Comparison of ENCODE assay signal across 19 mouse cellular contexts in the genomic region with DNA sequence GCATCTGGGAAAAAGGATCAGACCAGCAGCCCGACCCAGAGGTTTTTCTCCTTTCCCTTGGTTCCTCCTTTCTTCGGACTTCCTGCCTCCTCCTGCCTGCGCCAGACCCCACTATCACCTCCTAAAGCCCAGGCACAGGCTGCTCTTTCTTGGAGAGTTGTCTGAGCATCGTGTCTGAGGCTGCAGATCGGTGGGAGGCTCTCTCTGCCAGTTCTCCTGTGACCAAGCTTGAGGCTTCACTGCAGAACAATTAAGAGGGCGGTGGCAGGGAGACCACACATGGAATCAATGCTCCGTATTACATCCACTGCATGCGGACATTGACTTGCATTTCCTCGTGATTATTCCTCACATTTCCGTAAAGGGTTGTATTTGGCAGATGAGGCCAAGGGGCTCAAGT. TPM values are rescaled to one million over a fixed set of nuclear protein-coding genes. Genes with fewer than 3 reads are reported as not detected.
DNase-seq lines count a peak whose midpoint lies in the region; ATAC-seq lines count a peak whose summit lies in the region.
"Had no signal": no experiment of that assay in that cellular context is flagged by ENCODE, and none has a peak within 500 bp of the region (broad histone marks: within the 10 kb centered on the region; RNA-seq: fewer than 3 reads in every experiment).

No protein-coding gene starts in this region.

- H3K36me3 ChIP-seq in embryonic facial prominence, embryonic 13.5 days = no peaks in the 10 kb centered on the region
- no peaks in the 10 kb centered on the region for H3K36me3 ChIP-seq in hindbrain, embryonic 12.5 days
- H3K36me3 ChIP-seq in midbrain, embryonic 13.5 days = no peaks in the 10 kb centered on the region
- H3K36me3 ChIP-seq: heart, embryonic 10.5 days; limb, embryonic 15.5 days had no signal

- no peak overlapping the region for H3K27ac ChIP-seq in embryonic facial prominence, embryonic 13.5 days
- H3K27ac ChIP-seq in hindbrain, embryonic 12.5 days = 0 out of 2 replicates have a peak overlapping the region, but pooled peaks have one; percentile 35
- peak overlapping the region; percentile 47 for H3K27ac ChIP-seq in midbrain, embryonic 13.5 days
- H3K27ac ChIP-seq: heart, embryonic 10.5 days; limb, embryonic 15.5 days; stomach, postnatal 0 days had no signal

- H3K4me3 ChIP-seq in embryonic facial prominence, embryonic 13.5 days = no peak overlapping the region
- H3K4me3 ChIP-seq in hindbrain, embryonic 12.5 days = no peak overlapping the region
- H3K4me3 ChIP-seq in midbrain, embryonic 13.5 days (replicated peaks) = no peak overlapping the region
- H3K4me3 ChIP-seq: heart, embryonic 10.5 days; limb, embryonic 15.5 days had no signal

- peaks cover 7% of the 10 kb centered on the region for H3K4me1 ChIP-seq in embryonic facial prominence, embryonic 13.5 days
- peaks cover 14% of the 10 kb centered on the region for H3K4me1 ChIP-seq in hindbrain, embryonic 12.5 days
- H3K4me1 ChIP-seq in midbrain, embryonic 13.5 days (replicated peaks) = peaks cover 17% of the 10 kb centered on the region

- no peak overlapping the region for H3K9ac ChIP-seq in embryonic facial prominence, embryonic 13.5 days
- H3K9ac ChIP-seq in hindbrain, embryonic 12.5 days = no peak overlapping the region
- H3K9ac ChIP-seq in midbrain, embryonic 13.5 days (replicated peaks) = no peak overlapping the region
- H3K9ac ChIP-seq: limb, embryonic 15.5 days; liver, postnatal 0 days had no signal

- WGBS in embryonic facial prominence, embryonic 13.5 days = 23% methylated on average over 10 of the region's 10 CpGs
- 30% methylated on average over 10 of the region's 10 CpGs for WGBS in hindbrain, embryonic 12.5 days
- WGBS in midbrain, embryonic 13.5 days = 21% methylated on average over 10 of the region's 10 CpGs

- H3K9me3 ChIP-seq in embryonic facial prominence, embryonic 13.5 days = no peaks in the 10 kb centered on the region
- no peaks in the 10 kb centered on the region for H3K9me3 ChIP-seq in hindbrain, embryonic 12.5 days (replicated peaks)
- no peaks in the 10 kb centered on the region for H3K9me3 ChIP-seq in midbrain, embryonic 13.5 days
- H3K9me3 ChIP-seq: heart, embryonic 10.5 days; limb, embryonic 15.5 days had no signal

- no peaks in the 10 kb centered on the region for H3K27me3 ChIP-seq in embryonic facial prominence, embryonic 13.5 days
- H3K27me3 ChIP-seq in hindbrain, embryonic 12.5 days = no peaks in the 10 kb centered on the region
- no peaks in the 10 kb centered on the region for H3K27me3 ChIP-seq in midbrain, embryonic 13.5 days
- H3K27me3 ChIP-seq: limb, embryonic 15.5 days had no signal

- DNase-seq in frontal cortex, postnatal 10 days (ENCODE audit: low spot score in 2 of 2) = no peak
- no peak for DNase-seq in spleen, postnatal 14 days (ENCODE audit: low spot score in 2 of 2)
- DNase-seq in heart, postnatal 14 days = no peak
- DNase-seq in natural killer cell, adult 2 months (ENCODE audit: low spot score in 2 of 2) = no peak
- DNase-seq: gastrocnemius, postnatal 14 days; kidney, adult 8-10 months; liver, postnatal 0 days; right cerebral cortex, adult 18-20 months; spleen, adult 18-20 months; thymus, postnatal 25 days had no signal

- peak overlapping the region; percentile 12; the same call in 1 of the 2 replicates for H3K4me2 ChIP-seq in embryonic facial prominence, embryonic 13.5 days
- H3K4me2 ChIP-seq in hindbrain, embryonic 12.5 days (replicated peaks) = no peak overlapping the region
- peak overlapping the region; percentile 27 for H3K4me2 ChIP-seq in midbrain, embryonic 13.5 days (replicated peaks)
- H3K4me2 ChIP-seq: limb, embryonic 15.5 days had no signal

- intact Hi-C loops in heart, postnatal 14 days (cut with DNase I) = no loop called here

- peak; percentile 60; the same call in 1 of the 2 replicates for ATAC-seq in frontal cortex, adult (ENCODE audit: low TSS enrichment)
- ATAC-seq in embryonic facial prominence, embryonic 13.5 days (ENCODE audit: insufficient number of reproducible peaks, insufficient read depth, low FRiP score, low TSS enrichment, low read depth) = no peak
- no peak for ATAC-seq in hindbrain, embryonic 12.5 days (ENCODE audit: low FRiP score)
- ATAC-seq in midbrain, embryonic 13.5 days = no peak
- ATAC-seq: liver, postnatal 0 days had no signal

RNA-seq across cellular contexts. Expression of gene Wdr95, which starts 49.0 kb away (rescaled TPM):
- 0.24 TPM in 1 of 2 replicates, not detected in the other for polyA plus RNA-seq in embryonic facial prominence, embryonic 13.5 days (2015; fragmentation: Nextera tagmentation; extraction: Ambion mirVana)
- polyA plus RNA-seq in hindbrain, embryonic 12.5 days (2016; fragmentation: Nextera tagmentation; extraction: Ambion mirVana) = not detected in 2 replicates
- 0.11 TPM in 1 of 2 replicates, not detected in the other for polyA plus RNA-seq in midbrain, embryonic 13.5 days (2015; fragmentation: Nextera tagmentation; extraction: Ambion mirVana)
- total RNA-seq in heart, postnatal 14 days (2021) = not detected
- total RNA-seq: adrenal gland, postnatal 4 days; gastrocnemius, postnatal 14 days; hematopoietic stem cell, adult 5-6 weeks had no signal
- polyA plus RNA-seq: heart, embryonic 10.5 days; liver, postnatal 0 days; stomach, postnatal 0 days had no signal

RNA-seq across cellular contexts. Expression of gene Hsph1, which starts 58.7 kb away (rescaled TPM):
- 50.8 and 57.5 TPM in 2 replicates for polyA plus RNA-seq in embryonic facial prominence, embryonic 13.5 days (2015; fragmentation: Nextera tagmentation; extraction: Ambion mirVana)
- 93.9 and 95.3 TPM in 2 replicates for polyA plus RNA-seq in hindbrain, embryonic 12.5 days (2016; fragmentation: Nextera tagmentation; extraction: Ambion mirVana)
- 90.5 and 101 TPM in 2 replicates for polyA plus RNA-seq in midbrain, embryonic 13.5 days (2015; fragmentation: Nextera tagmentation; extraction: Ambion mirVana)
- total RNA-seq in heart, postnatal 14 days (2021) = 10 to 100 TPM; 23.0 to 28.5 TPM
